ENCODE assay signal across 23 mouse cellular contexts in the genomic region with DNA sequence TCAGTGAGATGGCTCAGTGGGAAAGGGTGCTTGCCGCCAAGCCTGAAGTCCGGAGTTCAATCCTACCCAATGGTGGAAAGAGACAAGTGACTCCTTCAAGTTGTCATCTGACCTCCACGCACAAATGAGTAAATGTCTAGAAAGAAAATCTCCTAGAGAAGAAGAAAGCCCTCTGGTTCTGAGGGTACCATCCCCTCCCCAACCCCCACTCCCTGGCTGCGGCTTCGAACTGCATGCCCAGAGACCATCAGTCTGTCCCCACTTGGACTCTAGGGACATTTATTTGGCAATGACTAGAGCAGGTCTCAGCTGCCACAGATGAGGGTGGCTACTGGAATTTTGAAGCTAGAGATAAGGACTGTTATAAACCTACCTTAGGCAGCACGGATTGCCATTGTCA.
"Had no signal": no experiment of that assay in that cellular context is flagged by ENCODE, and none has a peak within 500 bp of the region (broad histone marks: within the 10 kb centered on the region; RNA-seq: fewer than 3 reads in every experiment).

No protein-coding gene starts in this region.

- H3K9ac ChIP-seq: heart, embryonic 13.5 days; heart, embryonic 15.5 days; intestine, embryonic 15.5 days; kidney, embryonic 15.5 days; limb, embryonic 12.5 days; liver, embryonic 13.5 days had no signal

- H3K4me2 ChIP-seq: hindbrain, embryonic 14.5 days; intestine, embryonic 15.5 days; liver, embryonic 11.5 days had no signal

- H3K4me3 ChIP-seq: gastrocnemius, adult 2 months; heart, adult 2 months; heart, embryonic 13.5 days; heart, embryonic 15.5 days; hindbrain, embryonic 12.5 days; intestine, embryonic 15.5 days; kidney, embryonic 15.5 days; layer of hippocampus, adult 2 months; left cerebral cortex, adult 2 months; limb, embryonic 10.5 days; limb, embryonic 12.5 days; liver, embryonic 13.5 days had no signal

- DNase-seq: gastrocnemius, adult 2 months; gastrocnemius, postnatal 10 days; heart, adult 2 months; heart, postnatal 14 days; heart, postnatal 4 days; kidney, postnatal 36 days; liver, embryonic 13.5 days had no signal

- H3K36me3 ChIP-seq: heart, embryonic 13.5 days; heart, embryonic 15.5 days; hindbrain, embryonic 10.5 days; hindbrain, embryonic 12.5 days; intestine, embryonic 15.5 days; kidney, embryonic 15.5 days; limb, embryonic 10.5 days; limb, embryonic 12.5 days; liver, embryonic 13.5 days had no signal

- ATAC-seq: hindbrain, embryonic 16.5 days; inflammation-experienced regulatory T-cells, adult 6 months; intestine, postnatal 0 days had no signal

- H3K27me3 ChIP-seq: heart, embryonic 13.5 days; heart, embryonic 15.5 days; kidney, embryonic 15.5 days; liver, embryonic 13.5 days had no signal

- H3K9me3 ChIP-seq: heart, embryonic 13.5 days; heart, embryonic 15.5 days; hindbrain, embryonic 10.5 days; hindbrain, embryonic 12.5 days; intestine, embryonic 15.5 days; kidney, embryonic 15.5 days; limb, embryonic 10.5 days; limb, embryonic 12.5 days; liver, embryonic 13.5 days had no signal

- H3K27ac ChIP-seq: heart, adult 2 months; heart, embryonic 15.5 days; hindbrain, embryonic 12.5 days; hindbrain, embryonic 14.5 days; intestine, embryonic 15.5 days; kidney, embryonic 15.5 days; kidney, postnatal 0 days; layer of hippocampus, adult 2 months; left cerebral cortex, adult 2 months; limb, embryonic 12.5 days; liver, embryonic 13.5 days had no signal
